Mouse (Mus musculus) T-helper 2 cell (primary cell): ENCODE measurements around the gene Iqsec1.

ENCODE experiments used
- in situ Hi-C: fragments of 300-600 bp; cut with MboI, MseI; formaldehyde crosslinking; loops from one replicate; pipeline ENCODE4 v1.15.1; 2025; ENCODE audit warnings: high pct_unique_total_duplicates

Iqsec1 gene

GRCm38 (mm10) chr6:90622758-90623455 is 365.6 kb downstream of the Iqsec1 start:
- in situ Hi-C loops = no loop called here

DNA sequence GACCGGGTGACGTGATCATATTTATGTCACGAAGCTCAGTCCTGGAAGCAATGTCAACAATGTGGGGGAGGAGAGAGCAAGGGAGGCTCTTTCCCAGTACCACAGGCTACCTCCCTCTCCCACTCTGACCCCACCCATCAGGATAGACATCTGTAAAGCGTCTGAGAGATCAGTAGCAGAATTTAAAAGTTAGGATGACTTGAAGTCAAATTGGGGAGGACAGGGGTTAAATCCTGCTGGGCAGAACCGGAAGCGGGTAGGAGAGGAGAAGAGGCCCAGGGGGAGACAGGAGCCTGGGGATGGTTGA is 366.9 kb downstream of the Iqsec1 start:
- in situ Hi-C loops = no loop called here

GRCm38 (mm10) chr6:90620791-90621583 is 367.5 kb downstream of the Iqsec1 start:
- in situ Hi-C loops = no loop called here

GRCm38 (mm10) chr6:90619936-90620335 is 368.5 kb downstream of the Iqsec1 start:
- in situ Hi-C loops = no loop called here

DNA sequence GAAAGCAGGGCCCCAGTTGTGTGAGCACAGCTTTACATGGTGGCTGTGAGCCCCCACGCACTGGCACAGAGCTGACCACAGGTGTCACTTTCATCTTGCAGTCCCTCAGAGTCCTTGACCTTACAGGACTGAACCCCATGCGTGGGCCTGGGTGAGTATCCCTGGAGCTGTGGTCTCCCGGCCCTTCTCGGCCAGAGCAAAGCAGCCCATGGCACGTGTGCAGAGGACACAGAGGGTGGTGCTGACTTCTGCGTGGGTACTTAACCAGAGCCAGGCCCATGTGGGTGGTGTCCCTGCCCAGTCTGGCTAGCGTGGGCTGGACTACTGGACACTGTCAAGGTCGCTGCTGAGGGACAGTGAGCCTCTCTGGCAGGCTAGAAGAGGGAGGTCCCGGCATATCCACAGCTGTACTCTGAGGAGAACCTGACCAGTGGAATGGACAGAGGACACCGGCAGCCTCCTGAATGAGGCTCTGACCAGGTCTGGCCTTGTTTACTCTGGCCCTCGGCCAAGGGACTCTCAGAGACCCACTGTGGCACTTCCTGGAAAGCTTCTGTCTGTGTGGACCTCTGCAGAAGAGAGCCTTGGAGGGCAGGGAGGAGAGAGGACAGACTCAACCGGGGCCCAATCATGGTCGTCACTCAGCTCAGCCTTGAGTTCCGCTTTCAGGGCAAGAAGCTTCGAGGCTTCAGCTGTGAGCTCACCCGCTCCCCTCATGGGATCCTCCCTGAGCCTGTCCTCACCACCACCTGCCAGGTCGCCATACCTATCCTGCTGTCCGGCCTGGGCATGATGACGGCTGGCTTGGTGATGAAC is 369.5 kb downstream of the Iqsec1 start:
- in situ Hi-C loops = no loop called here

- in situ Hi-C loops = no loop called here
Observed at GRCm38 (mm10) chr6:90618274-90618673, 370.2 kb downstream of the Iqsec1 start.

DNA sequence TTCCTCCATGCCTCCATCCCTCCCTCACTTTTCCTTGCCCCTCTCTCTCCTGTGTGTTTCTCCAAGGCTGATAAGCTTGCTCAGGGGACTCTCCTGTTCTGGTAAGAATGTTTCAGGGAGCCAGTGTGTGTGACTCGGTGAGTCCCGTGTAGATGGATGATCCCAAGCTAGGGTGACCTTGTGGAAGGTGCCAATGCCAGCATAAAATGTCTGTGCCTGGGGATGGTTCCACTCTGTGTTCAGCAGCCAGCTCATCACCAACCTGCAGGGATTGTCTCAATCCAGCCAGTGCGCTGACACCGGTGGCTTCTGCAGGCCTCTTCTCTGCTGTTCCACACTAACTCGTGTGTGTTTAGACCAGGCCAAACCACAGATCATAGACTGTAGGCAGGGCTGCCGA is 372.0 kb downstream of the Iqsec1 start:
- in situ Hi-C loops = no loop called here

GRCm38 (mm10) chr6:90615991-90616390 is 372.5 kb downstream of the Iqsec1 start:
- in situ Hi-C loops = no loop called here

- in situ Hi-C loops = no loop called here
Observed at GRCm38 (mm10) chr6:90615362-90615761, 373.1 kb downstream of the Iqsec1 start.

DNA sequence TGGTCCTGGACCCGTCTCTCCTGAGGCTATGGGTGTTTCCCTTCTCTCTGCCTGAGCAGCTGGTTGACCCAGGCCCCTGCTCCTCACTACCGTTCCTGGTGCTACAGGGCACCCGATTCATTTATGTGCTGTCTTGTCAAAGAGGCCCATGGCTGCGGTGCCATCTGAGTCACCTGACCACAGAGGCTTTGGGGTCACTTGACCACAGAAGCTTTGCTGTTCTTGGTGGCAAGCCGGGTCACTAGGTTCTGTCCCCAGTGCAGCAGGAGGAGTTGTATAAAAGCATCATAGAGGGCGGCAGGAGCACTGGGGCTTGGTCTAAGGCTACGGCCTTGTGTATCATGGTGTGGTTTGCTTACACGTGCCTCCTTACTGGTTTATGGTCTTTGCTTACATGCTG is 375.2 kb downstream of the Iqsec1 start:
- in situ Hi-C loops = no loop called here

DNA sequence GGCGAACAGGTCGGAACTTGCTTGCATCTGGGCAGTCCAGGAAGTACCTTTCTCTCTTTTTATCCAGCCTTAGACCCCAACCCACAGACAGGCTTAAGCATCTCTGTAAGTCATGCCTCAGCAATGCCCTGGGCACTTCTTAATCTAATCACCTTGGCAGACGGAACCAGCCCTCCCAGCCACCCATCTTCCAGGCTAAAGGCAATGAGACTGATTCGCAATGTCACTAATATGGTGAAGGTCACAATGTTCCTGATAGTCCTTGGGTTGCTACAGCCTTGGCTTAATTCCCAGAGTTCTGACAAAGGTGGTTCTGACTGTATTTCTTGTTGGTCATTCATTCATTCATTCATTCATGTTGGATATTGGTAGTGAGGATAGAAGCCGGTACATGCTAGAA is 378.2 kb downstream of the Iqsec1 start:
- in situ Hi-C loops = no loop called here

DNA sequence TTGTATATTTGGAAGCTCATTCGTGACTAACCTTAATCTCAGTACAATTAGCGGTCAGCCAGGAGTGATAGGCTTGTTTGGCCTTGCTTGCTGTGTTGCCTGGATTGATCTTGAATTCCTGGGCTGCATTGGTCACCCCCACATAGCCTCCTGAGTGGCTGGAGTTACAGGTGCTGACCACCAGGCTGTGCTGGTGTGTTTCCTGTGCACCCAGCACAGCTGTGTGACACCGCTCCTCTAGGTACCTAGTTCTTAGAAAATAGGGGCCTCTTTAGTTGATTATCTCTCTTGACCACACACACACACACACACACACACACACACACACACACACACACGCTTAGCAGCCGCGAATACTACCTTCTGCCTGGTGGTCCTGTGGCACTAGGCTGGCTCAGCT is 380.3 kb downstream of the Iqsec1 start:
- in situ Hi-C loops = no loop called here

GRCm38 (mm10) chr6:90607196-90607595 is 381.3 kb downstream of the Iqsec1 start:
- in situ Hi-C loops = no loop called here

DNA sequence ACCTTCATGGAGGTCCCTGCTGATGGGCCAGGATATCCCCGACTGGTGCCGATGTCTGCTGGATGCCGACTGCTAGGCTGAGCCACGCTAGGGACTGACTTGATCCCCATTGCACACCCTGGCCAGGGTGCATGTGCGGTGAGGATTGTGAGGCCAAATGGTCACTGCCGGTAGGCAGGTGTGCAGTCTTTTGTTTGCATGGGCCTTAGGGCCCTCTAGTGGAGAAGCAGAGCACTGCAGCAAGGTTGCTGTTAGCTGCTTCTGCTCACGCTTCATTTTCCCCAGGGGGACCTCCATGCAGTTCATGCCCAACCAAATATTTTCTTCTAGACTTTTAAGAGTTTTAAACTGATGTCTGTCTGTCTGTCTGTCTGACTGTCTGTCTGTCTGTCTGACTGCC is 381.9 kb downstream of the Iqsec1 start:
- in situ Hi-C loops = no loop called here
